Mouse (Mus musculus) neutrophil, adult 5-6 weeks (primary cell): ENCODE results near the gene Cbfa2t2. TPM values are rescaled to one million over a fixed set of nuclear protein-coding genes. Genes with fewer than 3 reads are reported as not detected.

Source experiments
- ATAC-seq: fragments of 151-379, 151-347 bp; 2 replicates; pipeline ENCODE4 v1.8.0; 2017; ENCODE audit warnings: mild to moderate bottlenecking, moderate TSS enrichment; ENCODE audit not compliant: insufficient number of reproducible peaks, poor library complexity, low FRiP score, severe bottlenecking; ENCODE audit errors: extremely low read depth
- total RNA-seq: library from RNA; stranded (forward); fragments of 200-1000 nt; gene quantifications from 2 replicates; pipeline ENCODE4 v1.2.3, GENCODE M21; 2017

The Cbfa2t2 gene
- total RNA-seq, 1 experiment from 2014 or later, result 23.9 TPM

DNA sequence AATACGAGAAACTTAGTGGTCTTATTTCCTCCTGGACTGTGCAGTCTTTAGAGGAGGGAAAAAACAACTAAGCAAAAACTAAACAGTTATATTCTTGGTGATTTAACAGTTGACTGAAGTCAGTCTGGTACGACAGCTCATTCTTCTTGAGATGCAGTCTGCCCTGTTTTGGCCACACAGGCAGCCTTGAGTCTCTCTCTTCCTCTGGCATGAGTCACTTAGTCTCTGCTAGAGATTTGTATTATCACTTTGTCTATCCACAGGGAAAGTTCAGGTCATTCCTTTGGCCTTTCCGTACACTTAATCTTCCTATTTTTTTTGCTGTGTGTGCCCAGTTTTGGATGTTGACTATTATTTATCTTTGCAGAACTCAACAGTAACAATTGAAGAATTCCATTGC is 73.9 kb downstream of the Cbfa2t2 start:
- ATAC-seq, result no peak

DNA sequence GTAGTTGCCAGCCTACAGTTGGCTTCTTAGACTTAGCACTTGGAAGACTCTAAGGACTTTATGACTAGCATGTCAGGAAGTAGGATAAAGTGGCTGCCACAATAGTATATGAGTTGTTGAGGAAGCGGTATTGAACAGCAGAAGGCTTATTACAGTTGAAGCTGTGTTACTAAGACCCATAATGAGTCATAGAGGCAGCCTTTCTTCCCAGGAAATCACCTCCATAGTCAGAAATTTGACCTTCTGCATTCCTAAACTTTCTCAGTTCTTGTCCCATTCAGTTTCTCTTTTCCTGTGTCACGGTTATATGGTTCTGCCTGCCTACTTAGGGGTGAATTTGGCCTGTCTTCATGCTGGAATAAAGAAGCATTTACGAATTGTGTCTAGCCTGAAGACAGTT is 80.7 kb downstream of the Cbfa2t2 start:
- ATAC-seq, result no peak

DNA sequence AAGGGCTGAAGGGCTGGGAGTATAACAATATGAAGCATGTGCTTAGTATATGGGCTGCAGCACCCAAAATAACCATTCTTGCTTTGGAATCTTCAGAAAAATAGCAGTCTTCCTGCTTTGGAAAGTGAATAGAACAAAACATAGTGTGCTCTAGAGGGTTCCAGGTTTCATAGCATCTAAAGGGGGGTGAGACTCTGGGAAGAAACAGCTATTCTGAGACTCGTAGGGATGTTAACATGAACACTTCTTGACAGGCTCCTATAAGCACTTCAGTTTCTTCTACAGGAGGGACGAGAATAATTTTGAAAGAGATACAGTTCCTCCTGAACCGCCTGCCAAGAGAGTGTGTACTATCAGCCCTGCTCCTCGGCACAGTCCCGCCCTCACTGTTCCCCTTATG is 81.1 kb downstream of the Cbfa2t2 start:
- ATAC-seq, result no peak

DNA sequence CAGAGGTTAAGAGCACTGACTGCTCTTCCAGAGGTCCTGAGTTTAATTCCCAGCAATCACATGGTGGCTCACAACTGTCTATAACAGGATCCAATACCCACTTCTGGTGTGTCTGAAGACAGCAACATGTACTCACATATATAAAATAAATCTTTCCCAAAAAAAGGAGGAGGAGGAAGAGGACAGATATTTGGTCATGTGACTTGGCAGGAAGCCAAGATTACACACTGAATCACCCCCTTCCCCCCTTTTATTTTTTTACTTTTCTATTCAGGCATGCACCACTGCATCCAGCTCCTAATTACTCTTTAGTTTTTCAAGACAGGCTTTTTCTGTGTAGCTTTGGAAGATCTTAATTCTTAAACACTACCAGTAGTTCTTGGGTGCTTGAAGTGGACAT is 85.2 kb downstream of the Cbfa2t2 start:
- no peak for ATAC-seq

DNA sequence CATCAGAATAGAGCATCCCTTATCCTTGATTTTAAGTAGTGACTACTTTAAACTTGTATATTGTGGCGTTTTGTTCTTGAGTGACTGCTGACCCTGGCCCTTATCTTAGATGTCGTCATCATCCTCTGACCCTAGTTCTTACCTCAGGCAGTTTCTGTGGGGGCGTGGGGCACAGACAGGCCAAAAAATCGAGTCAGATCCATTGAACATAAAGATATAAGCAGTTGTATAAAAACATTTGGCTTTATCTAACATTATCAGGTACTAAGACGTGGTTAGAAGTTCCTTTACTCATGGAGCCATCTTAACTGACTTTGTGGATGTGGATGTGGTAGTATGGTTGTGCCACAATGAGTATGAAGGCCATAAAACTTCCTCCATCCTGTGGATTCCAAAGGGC is 86.1 kb downstream of the Cbfa2t2 start:
- no peak for ATAC-seq

DNA sequence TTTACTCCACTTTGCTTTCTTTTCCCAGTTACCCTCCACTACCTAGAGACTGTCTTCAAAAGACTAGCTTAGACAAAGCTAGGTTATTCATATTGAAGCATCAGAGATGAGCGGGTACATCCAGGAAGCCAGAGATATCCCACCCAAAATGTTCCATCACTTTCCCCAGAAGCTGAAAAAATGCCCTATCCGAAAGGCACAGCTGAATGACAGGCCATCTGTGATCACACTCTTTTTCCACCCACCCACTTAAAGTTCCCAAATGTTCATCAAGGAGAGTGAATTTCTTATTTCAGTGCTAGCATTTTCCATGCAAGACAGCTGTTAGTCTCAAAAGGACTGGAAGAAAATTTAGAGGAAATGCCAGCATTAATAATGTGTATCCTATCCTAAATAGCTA is 89.0 kb downstream of the Cbfa2t2 start:
- no peak for ATAC-seq

DNA sequence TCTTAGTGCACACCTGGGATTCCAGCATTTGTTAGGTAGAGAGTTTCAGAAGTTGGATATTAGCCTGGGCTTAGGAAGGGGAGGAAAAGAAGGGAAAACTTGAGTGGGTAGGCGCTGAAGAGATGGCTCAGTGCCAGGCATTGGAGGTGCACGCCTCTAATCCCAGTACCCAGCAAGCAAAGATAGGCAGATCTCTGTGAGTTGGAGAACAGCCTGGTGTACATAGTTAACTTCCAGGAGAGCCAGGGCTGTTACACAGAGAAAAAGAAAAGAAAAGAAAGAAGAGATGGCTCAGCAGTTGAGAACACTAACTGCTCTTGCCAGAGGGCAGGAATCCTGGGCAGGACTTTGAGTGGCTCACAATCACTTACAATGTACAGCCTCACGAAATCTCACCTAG is 90.2 kb downstream of the Cbfa2t2 start:
- ATAC-seq, result no peak

DNA sequence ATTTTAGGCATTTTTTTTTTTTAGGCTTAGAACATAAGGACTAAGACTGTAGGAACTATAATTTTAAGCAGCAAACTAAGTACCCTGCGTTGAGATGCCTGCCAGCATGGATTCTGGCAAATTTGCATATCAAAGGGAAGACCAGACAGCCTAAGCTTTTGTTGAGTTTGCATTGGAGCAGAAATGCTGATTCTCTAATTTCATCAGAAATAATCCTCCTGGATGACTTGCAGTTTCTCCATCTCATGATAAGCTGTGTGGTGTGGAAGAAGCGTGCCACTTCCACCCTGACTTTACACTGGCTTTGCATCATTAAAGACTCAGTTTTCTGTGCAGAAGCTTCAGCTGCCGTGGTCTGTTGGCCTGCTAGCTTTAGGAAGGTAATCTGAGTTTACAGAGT is 96.6 kb downstream of the Cbfa2t2 start:
- no peak for ATAC-seq

DNA sequence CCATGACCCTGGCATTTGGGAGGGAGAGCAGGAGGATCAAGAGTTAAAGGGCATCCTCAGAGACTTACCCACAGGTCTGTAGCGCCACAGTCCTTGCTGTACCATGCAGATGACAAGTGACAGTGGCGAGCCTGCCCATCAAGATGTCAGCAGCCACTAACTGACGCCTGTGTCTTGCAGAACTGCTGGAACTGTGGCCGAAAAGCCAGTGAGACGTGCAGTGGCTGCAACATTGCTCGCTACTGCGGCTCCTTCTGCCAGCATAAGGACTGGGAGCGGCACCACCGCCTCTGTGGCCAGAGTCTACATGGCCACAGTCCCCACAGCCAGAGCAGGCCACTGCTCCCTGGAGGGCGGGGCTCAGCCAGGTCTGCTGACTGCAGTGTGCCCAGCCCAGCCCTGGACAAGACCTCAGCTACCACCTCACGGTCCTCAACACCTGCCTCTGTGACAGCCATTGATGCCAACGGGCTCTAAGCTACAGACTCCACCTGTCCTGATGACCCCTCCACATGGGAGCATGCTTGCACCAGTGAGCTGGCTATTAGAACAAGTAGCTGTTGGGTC is 98.5 kb downstream of the Cbfa2t2 start:
- ATAC-seq, result no peak

DNA sequence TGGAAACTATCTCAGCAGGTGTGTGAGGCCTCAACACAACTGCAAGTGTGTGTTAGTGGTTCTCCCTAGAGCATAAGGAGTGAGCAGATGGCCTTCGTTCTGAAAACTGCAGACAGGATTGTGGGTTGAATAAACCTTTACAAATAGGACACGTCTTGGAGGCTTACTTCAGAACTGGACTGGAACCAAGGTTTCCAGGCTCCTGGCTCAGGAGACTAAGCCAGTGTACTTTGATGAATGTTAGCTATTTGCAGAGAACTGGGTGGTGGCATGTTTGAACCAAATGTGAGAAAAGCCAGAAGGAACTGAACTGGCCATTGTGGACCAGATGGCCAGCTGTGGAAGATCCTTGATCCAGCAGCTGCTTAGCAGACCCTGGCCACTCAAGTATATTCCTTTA is 102.0 kb downstream of the Cbfa2t2 start:
- no peak for ATAC-seq

DNA sequence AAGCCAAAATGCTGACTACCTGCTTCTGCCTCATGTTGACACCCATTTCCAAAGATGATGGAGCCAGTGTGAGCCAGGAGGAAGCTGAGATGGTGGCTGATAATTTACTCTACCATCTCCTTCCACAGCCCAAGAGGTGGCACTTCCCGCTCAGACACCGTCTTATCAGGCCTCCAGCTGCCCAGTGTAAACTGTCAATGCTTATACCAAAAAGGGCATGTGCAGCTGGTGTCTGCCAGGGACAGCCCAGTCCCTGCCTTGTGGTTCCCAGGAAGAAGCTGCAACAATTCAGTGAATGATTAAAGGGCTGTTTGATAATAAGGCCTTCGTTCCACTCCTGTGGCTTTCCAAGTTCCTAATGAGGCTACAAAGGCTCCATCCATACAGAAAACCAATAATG is 102.4 kb downstream of the Cbfa2t2 start:
- no peak for ATAC-seq

DNA sequence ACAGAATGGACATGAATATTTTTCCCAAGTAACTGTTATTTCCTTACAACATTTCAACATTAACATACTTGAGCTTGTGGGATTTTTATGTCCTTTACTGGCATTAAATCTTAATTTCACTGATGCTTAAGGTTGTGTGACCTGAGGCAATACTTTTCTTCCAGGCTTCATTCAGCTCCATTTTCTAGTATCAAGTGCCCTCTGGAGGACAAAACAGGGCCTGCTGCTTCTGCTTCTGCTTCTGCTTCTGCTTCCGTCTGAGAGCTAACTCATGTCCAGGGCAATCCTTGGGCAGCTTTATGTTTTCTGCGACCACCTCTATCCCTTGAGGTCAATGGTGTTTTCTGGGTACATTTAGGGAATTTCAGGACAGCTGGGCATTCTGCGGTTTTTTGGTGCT is 103.4 kb downstream of the Cbfa2t2 start:
- ATAC-seq, result no peak

DNA sequence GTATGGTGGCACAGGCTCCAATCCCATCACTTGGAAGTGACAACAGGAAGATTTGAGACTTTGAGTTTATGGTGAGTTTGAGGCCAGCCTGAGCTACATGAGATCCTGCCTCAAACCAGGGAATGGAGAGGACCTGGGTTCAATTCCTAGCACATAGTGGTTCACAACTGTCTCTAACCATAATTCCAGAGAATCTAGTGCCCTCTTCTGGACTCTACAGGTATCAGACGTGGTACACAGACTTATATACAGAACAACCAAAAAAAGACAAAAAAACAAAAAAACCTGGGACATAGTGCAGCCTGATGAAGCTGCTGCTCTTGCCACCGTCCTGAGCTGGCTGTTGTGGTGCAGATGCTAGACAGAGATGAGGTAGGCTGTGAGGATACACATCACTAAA is 105.3 kb downstream of the Cbfa2t2 start:
- ATAC-seq, result no peak

DNA sequence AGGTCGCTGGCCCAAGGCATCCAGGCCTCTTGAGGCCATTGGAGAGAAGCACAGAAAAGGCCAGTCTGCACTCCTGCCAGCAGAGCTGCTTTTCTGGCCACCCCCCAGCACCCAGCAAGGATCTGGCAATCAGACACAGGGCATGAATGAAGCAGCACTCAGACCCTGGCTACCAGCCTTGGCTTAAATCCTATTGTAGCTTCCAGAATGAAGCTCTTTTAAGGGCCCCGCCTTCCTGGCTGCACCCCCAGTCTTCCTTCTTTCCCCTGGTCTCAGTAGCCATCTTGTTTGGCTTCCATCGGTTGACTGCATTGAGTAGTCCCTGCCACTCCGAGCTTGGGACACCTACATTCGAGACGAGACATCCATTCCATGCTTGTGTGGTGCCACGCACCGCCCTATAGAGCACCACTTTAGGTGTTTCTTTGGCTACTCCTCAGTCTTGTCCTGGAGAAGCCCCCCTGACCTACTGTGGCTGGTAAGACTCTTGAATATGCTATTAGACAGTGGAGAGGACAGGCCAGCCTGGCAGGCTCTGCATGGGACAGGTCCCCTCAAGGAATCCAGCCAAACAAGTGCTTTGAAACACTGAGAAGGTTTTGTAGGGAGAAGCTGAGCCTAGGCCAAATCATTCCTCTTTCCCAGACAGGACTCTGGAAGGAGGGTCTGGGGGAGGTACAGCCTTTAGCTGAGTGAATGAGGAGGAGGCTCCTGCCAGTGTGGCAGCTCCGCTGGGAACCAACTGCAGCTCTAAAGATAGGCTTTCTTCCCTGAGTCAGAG is 107.5 kb downstream of the Cbfa2t2 start:
- ATAC-seq, result no peak

DNA sequence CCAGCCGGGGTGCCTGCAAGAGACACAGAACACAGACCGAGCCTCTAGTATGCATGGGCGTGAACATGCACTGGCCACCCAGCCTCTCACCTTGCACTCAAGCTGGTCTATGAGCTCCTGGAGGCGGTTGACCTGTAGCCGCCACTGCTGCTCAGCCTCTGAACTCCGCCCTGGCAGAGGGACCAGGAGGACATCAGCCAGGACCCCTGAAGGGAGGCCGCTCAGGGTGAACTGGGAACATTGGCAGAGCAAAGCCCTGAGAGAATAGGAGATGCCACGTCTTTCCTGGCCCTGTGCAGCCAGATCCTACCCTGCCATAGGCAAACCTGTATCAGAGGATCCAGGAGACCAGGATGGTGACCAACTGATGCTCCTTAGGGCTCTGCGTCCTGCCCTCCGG is 110.4 kb downstream of the Cbfa2t2 start, which contains the start of gene 1700003F12Rik:
Gene 1700003F12Rik, plus strand, starts transcription at position 375 of the 400 bp plus-strand sequence.
- ATAC-seq, result no peak

DNA sequence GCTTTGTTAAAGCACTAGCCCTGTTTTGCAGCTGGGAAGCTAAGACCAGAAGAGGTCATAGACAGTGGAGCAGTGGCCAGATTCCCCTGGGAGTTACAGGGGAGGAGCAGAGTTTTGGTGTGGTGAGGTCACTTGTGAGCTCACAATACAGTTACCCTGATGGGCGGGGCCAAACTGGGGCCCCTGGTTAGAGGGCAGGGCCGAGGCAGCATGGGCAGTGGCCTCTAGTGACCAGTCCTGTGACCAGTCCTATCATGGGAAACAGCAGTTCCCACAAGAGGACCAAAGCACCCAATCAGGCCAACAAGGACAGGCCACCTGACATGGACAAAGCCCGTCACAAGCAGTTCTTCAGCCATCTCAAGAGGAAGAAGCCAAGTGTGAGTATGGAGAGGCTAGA is 112.4 kb downstream of the Cbfa2t2 start:
- ATAC-seq, result no peak

DNA sequence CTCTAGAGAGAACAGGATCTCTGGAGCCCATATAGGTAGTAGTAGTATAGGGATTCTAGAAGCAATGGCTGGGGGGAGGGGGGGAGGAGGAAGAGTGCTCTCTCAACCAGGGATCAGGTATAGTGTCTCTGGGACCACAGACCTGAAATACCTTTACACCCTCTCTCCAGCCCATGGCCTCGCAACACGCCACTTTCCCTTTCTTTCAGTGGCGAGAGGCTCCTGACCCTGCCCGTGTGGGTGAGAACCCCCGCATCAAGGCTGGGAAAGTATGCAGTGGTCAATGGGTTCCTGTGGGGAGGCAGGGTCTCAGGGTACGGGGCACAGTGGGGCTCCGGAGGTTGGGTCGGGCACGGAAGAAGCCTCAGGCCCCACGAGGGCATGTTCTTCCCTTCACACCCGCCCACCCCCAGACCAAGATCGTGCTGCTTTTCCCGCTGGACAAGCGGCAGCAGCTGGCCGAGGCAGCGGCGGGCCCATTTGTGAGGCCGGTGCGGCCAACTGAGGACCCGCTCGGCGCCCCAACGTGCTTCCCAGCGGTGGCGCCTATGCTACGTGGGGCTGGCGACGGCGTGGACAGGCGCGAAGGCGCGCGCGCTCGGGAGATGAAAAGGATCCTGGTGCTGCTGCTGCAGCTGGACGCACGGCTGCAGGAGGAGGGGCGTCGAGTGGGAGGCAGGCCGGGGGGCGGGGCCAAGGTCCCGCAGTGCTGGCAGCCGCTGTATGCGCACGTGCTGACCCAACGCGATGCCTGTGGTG is 113.0 kb downstream of the Cbfa2t2 start:
- no peak for ATAC-seq

DNA sequence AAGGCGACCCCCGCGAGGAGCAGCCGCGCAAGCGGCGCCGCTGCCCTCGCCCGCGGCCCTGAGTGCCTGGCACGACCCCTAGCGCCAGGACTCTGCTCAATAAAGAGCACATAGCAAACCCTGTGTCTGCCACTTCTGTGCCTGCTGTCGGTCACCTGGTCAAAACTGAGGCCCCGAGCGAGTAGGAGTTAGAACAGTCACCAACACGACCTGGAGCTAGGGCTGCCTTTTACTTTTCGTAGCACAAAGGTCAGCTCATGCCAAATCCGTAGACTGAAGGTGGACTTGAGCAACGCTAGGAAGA is 113.6 kb downstream of the Cbfa2t2 start:
- ATAC-seq, result no peak

DNA sequence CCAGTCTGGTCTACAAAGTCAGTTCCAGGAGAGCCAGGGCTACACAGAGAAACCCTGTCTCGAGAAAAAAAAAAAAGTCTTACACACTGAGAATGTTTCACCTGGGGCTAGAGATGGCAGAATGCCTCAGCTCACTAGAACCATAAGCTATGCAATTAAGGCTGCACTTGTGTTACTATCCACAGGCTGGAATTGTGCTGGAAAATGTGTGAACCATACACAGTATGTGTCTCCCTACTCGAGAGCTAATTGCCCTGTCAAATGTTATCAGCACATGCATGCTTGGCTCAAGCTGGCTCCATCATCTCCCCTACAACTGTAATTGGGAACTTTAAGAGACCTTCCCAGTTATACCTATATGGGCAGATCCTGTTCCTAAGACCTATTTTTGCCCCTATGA is 114.7 kb downstream of the Cbfa2t2 start:
- no peak for ATAC-seq

DNA sequence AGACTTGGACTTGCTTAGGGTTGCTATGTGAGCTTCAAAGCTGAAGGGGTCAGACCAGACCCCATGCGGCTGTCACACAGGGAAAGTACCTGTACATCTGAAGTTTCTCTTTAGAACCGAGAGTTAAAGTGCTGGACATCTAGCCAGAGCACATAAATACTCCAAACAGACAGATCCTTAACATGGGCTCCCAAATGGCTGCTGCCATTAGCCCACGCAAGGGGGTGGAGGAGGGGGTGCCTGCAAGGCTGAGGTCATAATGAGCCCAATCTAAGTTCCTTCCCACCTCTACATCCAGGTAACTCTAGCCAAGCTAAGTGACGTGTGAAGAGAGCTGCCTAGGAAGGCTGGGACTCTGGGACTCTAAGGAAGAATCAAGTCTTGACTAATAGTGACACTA is 115.2 kb downstream of the Cbfa2t2 start, which contains the start of gene Actl10:
Gene Actl10, plus strand, starts transcription at position 301 of the 400 bp plus-strand sequence.
- no peak for ATAC-seq
